Mouse (Mus musculus) ES-E14 (cell line): ENCODE measurements at regions not wholly inside any gene's neighbourhood (a gene's known extent, or its start where the extent isn't known, plus 50 kb on each side); places are given as distances from the start of the nearest gene placed in this dataset.

ENCODE experiments used
- DNase-seq: peaks from one replicate; pipeline ENCODE4 v3.0.0-alpha.2; 2013; ENCODE audit warnings: low read depth, low spot score
- H3K27ac ChIP-seq: 2 replicates; pipeline ENCODE4 v1.5.1; 2012; ENCODE audit warnings: low read depth, mild to moderate bottlenecking, low read length, moderate library complexity, mixed read lengths; ENCODE audit not compliant: poor library complexity, insufficient read depth, severe bottlenecking
- H3K36me3 ChIP-seq: 2 replicates; pipeline ENCODE4 v1.6.1; 2012; ENCODE audit warnings: mild to moderate bottlenecking, low read length, moderate library complexity, mixed read lengths; ENCODE audit not compliant: control insufficient read depth, poor library complexity, insufficient read depth, severe bottlenecking
- H3K4me1 ChIP-seq, 2 experiments: fragments of 150-350 bp in 1 of 2; sonication (generic) in 1 of 2; 2 replicates each; pipeline ENCODE4 v1.6.1; 2012; ENCODE audit warnings: low read length in 2 of 2, mild to moderate bottlenecking in 1 of 2, mixed read lengths in 1 of 2; ENCODE audit not compliant: control insufficient read depth in 2 of 2, insufficient read depth in 2 of 2, poor library complexity in 1 of 2
- H3K4me3 ChIP-seq, 2 experiments: fragments of 150-350 bp in 1 of 2; sonication (generic) in 1 of 2; 2 replicates each; pipeline ENCODE4 v1.5.1; 2012; ENCODE audit warnings: low read length in 2 of 2, low read depth in 1 of 2, mild to moderate bottlenecking in 1 of 2, mixed read lengths in 1 of 2; ENCODE audit not compliant: insufficient read depth in 1 of 2, poor library complexity in 1 of 2, severe bottlenecking in 1 of 2
- H3K9ac ChIP-seq: 2 replicates; pipeline ENCODE4 v1.6.1; 2012; ENCODE audit warnings: low read depth, mild to moderate bottlenecking, low read length, mixed read lengths; ENCODE audit not compliant: poor library complexity, insufficient read depth, severe bottlenecking
- H3K9me3 ChIP-seq: fragments of 150-350 bp; sonication (generic); 2 replicates; pipeline ENCODE4 v1.6.1; 2012; ENCODE audit warnings: low read depth, mild to moderate bottlenecking, low read length; ENCODE audit not compliant: control insufficient read depth, insufficient read depth
- CHD2 ChIP-seq: IDR thresholded peaks from 2 replicates; pipeline ENCODE4 v1.6.1; 2014; ENCODE audit warnings: mild to moderate bottlenecking, low read depth, low read length, inconsistent platforms
- HCFC1 ChIP-seq: IDR thresholded peaks from 2 replicates; pipeline ENCODE4 v1.6.1; 2012; ENCODE audit warnings: low read length, inconsistent platforms, borderline replicate concordance; ENCODE audit not compliant: insufficient read depth
- MAFK ChIP-seq: IDR thresholded peaks from 2 replicates; pipeline ENCODE4 v1.6.1; 2014; ENCODE audit warnings: mild to moderate bottlenecking, low read depth, low read length, inconsistent platforms; ENCODE audit not compliant: insufficient read depth
- ZC3H11A ChIP-seq: IDR thresholded peaks from 2 replicates; pipeline ENCODE4 v1.6.1; 2012; ENCODE audit warnings: low read depth, mild to moderate bottlenecking, inconsistent platforms, low read length, borderline replicate concordance
- ZNF384 ChIP-seq: IDR thresholded peaks from 2 replicates; pipeline ENCODE4 v1.6.1; 2012; ENCODE audit warnings: low read depth, low read length, inconsistent platforms
- in situ Hi-C, 2 experiments: fragments of 600-800 bp; cut with MboI; formaldehyde crosslinking; loops; one replicate each; pipeline ENCODE4 v1.15.1; 2025; ENCODE audit warnings: low sequenced_read_pairs in 2 of 2, inconsistent platforms in 1 of 2; ENCODE audit not compliant: unreplicated experiment in 2 of 2

GRCm38 (mm10) chr9:112723346-112723745, 487.6 kb upstream of the Arpp21 start:
- TF ChIP-seq CHD2 (no peak), HCFC1 (no peak), MAFK (no peak), ZC3H11A (no peak), ZNF384 (no peak)
- DNase-seq: no peak
- no peaks in the 10 kb centered on the region for H3K9me3 ChIP-seq
- H3K4me3 ChIP-seq: no peak overlapping the region
- no peak overlapping the region for H3K9ac ChIP-seq
- no peaks in the 10 kb centered on the region for H3K36me3 ChIP-seq
- in situ Hi-C loops: no loop called here
- no peaks in the 10 kb centered on the region for H3K4me1 ChIP-seq
- no peak overlapping the region for H3K27ac ChIP-seq

DNA sequence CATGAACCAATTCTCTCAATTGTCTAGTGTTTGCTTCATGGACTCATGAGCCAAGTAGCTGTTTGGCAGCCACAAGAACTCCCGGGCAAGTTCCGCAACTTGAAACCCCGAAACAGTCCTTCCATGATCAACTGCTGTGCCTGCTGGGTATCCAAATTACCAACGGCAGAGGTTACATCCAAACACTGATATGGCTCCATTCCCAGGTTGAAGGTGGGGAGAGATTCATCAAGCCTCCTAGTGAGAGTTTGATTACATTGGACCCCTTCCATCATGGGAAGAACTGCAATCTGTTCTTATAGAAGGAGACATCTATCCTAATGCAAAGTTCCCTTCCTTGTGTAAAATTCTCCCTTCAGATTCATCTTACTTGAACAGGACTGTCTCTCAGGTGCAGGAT, 486.8 kb upstream of the Arpp21 start:
- no peak overlapping the region for H3K4me3 ChIP-seq
- no peaks in the 10 kb centered on the region for H3K36me3 ChIP-seq
- no peaks in the 10 kb centered on the region for H3K9me3 ChIP-seq
- no peak overlapping the region for H3K27ac ChIP-seq
- DNase-seq: no peak
- TF ChIP-seq MAFK: no peak
- TF ChIP-seq ZC3H11A: no peak
- no peak for TF ChIP-seq CHD2
- no peak for TF ChIP-seq ZNF384
- no peak for TF ChIP-seq HCFC1
- no peaks in the 10 kb centered on the region for H3K4me1 ChIP-seq
- in situ Hi-C loops: no loop called here
- no peak overlapping the region for H3K9ac ChIP-seq

DNA sequence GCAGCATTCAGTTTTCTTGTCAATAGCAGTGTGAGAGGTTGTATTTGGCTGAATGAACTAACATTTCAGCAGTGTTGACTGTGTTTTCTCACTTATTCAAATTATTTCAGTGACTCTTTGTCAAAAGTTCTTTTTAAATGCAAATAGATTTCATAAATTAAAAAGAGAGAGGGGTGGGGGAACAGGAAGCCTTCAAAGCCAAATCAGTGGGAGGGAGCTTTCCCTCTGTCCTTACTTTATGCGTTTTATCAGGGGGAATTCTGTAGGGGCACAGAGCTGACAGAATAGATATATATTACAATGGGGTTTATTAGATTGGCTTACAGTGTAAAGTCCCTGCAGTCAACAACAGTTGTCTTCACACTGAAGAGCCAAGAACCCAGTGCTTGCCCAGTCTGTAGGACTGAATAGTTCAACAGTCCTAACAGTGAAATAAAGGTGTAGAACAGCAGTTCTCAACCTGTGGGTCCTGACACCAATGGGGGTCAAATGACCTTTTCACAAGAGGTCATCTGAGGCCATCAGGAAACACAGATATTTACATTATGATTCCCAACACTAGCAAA, 479.5 kb upstream of the Arpp21 start:
- Histone ChIP-seq H3K9me3 (no peaks in the 10 kb centered on the region), H3K9ac (no peak overlapping the region), H3K27ac (no peak overlapping the region), H3K4me1 (no peaks in the 10 kb centered on the region), H3K4me3 (no peak overlapping the region), H3K36me3 (no peaks in the 10 kb centered on the region)
- TF ChIP-seq CHD2 (no peak), ZNF384 (no peak), ZC3H11A (no peak), HCFC1 (no peak)
- no peak for DNase-seq
- in situ Hi-C loops: no loop called here

DNA sequence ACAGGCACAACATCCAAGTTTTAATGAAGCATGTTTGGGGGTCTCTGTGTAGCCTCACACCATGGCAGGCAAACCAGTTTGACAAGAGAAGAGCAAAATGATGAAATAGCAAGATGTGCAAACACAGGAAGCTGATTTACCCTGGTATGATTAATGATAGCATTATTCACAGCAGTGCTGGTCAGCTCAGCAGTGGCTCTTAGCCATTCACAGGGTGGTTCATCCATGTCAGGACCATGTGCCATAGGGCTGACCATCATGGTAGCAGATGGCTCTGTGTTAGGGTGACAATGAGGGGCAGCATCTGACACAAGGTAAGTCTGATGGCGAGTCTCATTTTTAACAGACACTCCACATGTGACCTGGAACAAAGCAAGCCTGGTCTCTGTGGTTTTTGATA, 443.1 kb upstream of the Arpp21 start:
- H3K27ac ChIP-seq: no peak overlapping the region
- in situ Hi-C loops: no loop called here
- no peaks in the 10 kb centered on the region for H3K9me3 ChIP-seq
- no peak for TF ChIP-seq MAFK
- no peak for TF ChIP-seq HCFC1
- TF ChIP-seq ZNF384: no peak
- no peak for TF ChIP-seq ZC3H11A
- no peak for TF ChIP-seq CHD2
- no peak overlapping the region for H3K9ac ChIP-seq
- no peak for DNase-seq
- H3K4me1 ChIP-seq: no peaks in the 10 kb centered on the region
- no peaks in the 10 kb centered on the region for H3K36me3 ChIP-seq
- no peak overlapping the region for H3K4me3 ChIP-seq

DNA sequence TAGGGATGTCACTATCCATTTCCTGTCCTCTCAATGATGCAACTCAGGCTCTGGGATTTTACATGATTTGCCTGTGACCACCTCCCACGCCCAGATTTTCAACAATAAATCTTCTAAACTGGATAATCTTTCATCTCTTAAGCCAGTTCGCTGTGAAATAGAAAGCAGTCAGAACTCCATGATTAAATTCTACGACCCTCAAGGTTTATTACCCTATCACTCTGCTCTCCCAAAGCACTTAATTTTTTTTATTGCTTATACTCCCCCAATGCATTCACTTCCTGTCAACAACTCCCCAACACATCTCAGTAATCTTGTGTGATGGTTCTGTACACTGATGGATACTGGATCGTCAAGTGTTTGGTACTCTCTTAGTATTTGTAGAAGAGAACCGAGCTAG, 439.5 kb upstream of the Arpp21 start:
- H3K36me3 ChIP-seq: no peaks in the 10 kb centered on the region
- no peak overlapping the region for H3K4me3 ChIP-seq
- in situ Hi-C loops: no loop called here
- no peaks in the 10 kb centered on the region for H3K9me3 ChIP-seq
- no peak overlapping the region for H3K27ac ChIP-seq
- TF ChIP-seq ZC3H11A: no peak
- TF ChIP-seq ZNF384: no peak
- no peak for TF ChIP-seq MAFK
- no peak for TF ChIP-seq CHD2
- no peak for TF ChIP-seq HCFC1
- H3K4me1 ChIP-seq: no peaks in the 10 kb centered on the region
- no peak for DNase-seq
- H3K9ac ChIP-seq: no peak overlapping the region
